Mouse (Mus musculus) embryonic fibroblast, embryonic 13.5 days (primary cell): ENCODE data around the gene Fam171b.

Source experiments
- CTCF ChIP-seq: IDR thresholded peaks from 2 replicates; pipeline ENCODE4 v1.5.1; 2011; ENCODE audit warnings: mild to moderate bottlenecking, control low read depth, low read length, moderate library complexity, borderline replicate concordance; ENCODE audit not compliant: insufficient read depth
- POLR2A ChIP-seq: IDR thresholded peaks from 2 replicates; pipeline ENCODE4 v1.6.1; 2011; ENCODE audit warnings: low read depth, mild to moderate bottlenecking, control low read depth, low read length, moderate library complexity

GRCm38 (mm10) chr2:83792102-83792501 lies 20.3 kb upstream of the Fam171b start:
- TF ChIP-seq CTCF (no peak), POLR2A (no peak)
